Mouse (Mus musculus) forebrain, embryonic 11.5 days (tissue): Measurements from ENCODE around the gene Madd. TPM values are rescaled to one million over a fixed set of nuclear protein-coding genes. Genes with fewer than 3 reads are reported as not detected.

Experiments
- ATAC-seq: fragments of 200-750 bp; cut with Nextera tagmentation; replicated peaks from 2 replicates; pipeline ENCODE4 v1.8.0; 2017; ENCODE audit warnings: moderate TSS enrichment; ENCODE audit not compliant: low FRiP score
- DNase-seq: peaks from one replicate; pipeline ENCODE4 v3.0.0-alpha.2; 2017; ENCODE audit warnings: low spot score
- H3K27ac ChIP-seq: fragments of 300-500 bp; sonication (generic); 2 replicates; pipeline ENCODE4 v1.5.1; 2014; ENCODE audit warnings: low read depth, low read length
- H3K27me3 ChIP-seq: fragments of 300-500 bp; sonication (generic); 2 replicates; pipeline ENCODE4 v1.6.1; 2014; ENCODE audit warnings: mild to moderate bottlenecking, low read length, mixed read lengths; ENCODE audit not compliant: control insufficient read depth, insufficient read depth
- H3K36me3 ChIP-seq: fragments of 300-500 bp; sonication (generic); 2 replicates; pipeline ENCODE4 v1.6.1; 2014; ENCODE audit warnings: mild to moderate bottlenecking, low read length, moderate library complexity, mixed read lengths; ENCODE audit not compliant: control insufficient read depth, insufficient read depth
- H3K4me1 ChIP-seq: fragments of 300-500 bp; sonication (generic); replicated peaks from 2 replicates; pipeline ENCODE4 v1.6.1; 2014; ENCODE audit warnings: low read length, mixed read lengths; ENCODE audit not compliant: control insufficient read depth, insufficient read depth
- H3K4me2 ChIP-seq: fragments of 300-500 bp; sonication (generic); 2 replicates; pipeline ENCODE4 v1.6.1; 2014; ENCODE audit warnings: low read depth, mild to moderate bottlenecking, low read length, moderate library complexity, mixed read lengths; ENCODE audit not compliant: severe bottlenecking
- H3K4me3 ChIP-seq: fragments of 300-500 bp; sonication (generic); 2 replicates; pipeline ENCODE4 v1.5.1; 2014; ENCODE audit warnings: low read depth, low read length
- H3K9ac ChIP-seq: fragments of 300-500 bp; sonication (generic); 2 replicates; pipeline ENCODE4 v1.6.1; 2014; ENCODE audit warnings: low read length
- H3K9me3 ChIP-seq: fragments of 300-500 bp; sonication (generic); 2 replicates; pipeline ENCODE4 v1.6.1; 2016; ENCODE audit warnings: low read length, mixed read lengths; ENCODE audit not compliant: control insufficient read depth
- WGBS: fragments of 180-500 bp; shearing (Covaris S2); extraction: QIAGEN DNeasy Blood & Tissue Kit; methylation state at CpG from one replicate; pipeline ENCODE4 v1.1.7; 2014; 5-methylcytosine and 5-hydroxymethylcytosine counted together
- polyA plus RNA-seq: library from polyadenylated mRNA; unstranded; fragments of >200 nt; fragmentation: Nextera tagmentation; extraction: Ambion mirVana; gene quantifications from 2 replicates; pipeline ENCODE4 v1.2.1, GENCODE M21; 2014

Gene Madd
- polyA plus RNA-seq, 1 experiment from 2014 or later = 26.9 TPM

- Histone ChIP-seq H3K36me3 (no peaks in the 10 kb centered on the region), H3K9ac (no peak overlapping the region), H3K27me3 (no peaks in the 10 kb centered on the region), H3K4me1 (no peaks in the 10 kb centered on the region), H3K9me3 (no peaks in the 10 kb centered on the region), H3K27ac (no peak overlapping the region), H3K4me3 (no peak overlapping the region), H3K4me2 (no peak overlapping the region)
- 81% methylated on average over 5 of the region's 5 CpGs for WGBS
- ATAC-seq = no peak
- no peak for DNase-seq
Measured at GRCm38 (mm10) chr2:91128761-91129160, 54.9 kb downstream of the Madd start.

GRCm38 (mm10) chr2:91125101-91125500, 58.5 kb downstream of the Madd start:
- H3K4me2 ChIP-seq = no peak overlapping the region
- H3K27ac ChIP-seq = no peak overlapping the region
- no peak overlapping the region for H3K9ac ChIP-seq
- no peaks in the 10 kb centered on the region for H3K27me3 ChIP-seq
- ATAC-seq (no peak), DNase-seq (no peak)
- H3K9me3 ChIP-seq = no peaks in the 10 kb centered on the region
- H3K4me1 ChIP-seq = no peaks in the 10 kb centered on the region
- 91% methylated on average over 10 of the region's 10 CpGs for WGBS
- no peak overlapping the region for H3K4me3 ChIP-seq
- no peaks in the 10 kb centered on the region for H3K36me3 ChIP-seq

DNA sequence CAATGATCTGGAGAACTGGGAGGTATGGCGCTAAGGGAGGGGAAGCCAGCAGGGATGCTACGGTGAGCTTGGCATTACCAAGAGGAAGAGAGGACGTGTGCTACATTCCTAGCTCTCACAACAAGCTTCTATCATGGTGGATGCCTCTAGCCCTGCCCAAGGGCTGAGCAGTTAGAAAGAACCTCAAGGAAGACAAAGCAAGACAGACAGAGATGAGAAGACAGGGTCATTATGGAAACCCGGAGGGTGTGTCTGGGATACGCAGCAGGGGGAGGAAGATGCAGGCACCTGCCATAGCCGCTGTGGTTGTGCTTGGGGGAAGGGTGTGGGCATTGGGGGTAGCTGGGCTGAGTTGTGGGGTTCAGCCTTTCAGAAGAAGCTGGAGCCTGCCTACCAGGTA, 60.1 kb downstream of the Madd start:
- no peaks in the 10 kb centered on the region for H3K4me1 ChIP-seq
- DNase-seq = no peak
- 84% methylated on average over 6 of the region's 6 CpGs for WGBS
- no peak overlapping the region for H3K4me3 ChIP-seq
- no peaks in the 10 kb centered on the region for H3K27me3 ChIP-seq
- H3K9ac ChIP-seq = no peak overlapping the region
- no peak overlapping the region for H3K27ac ChIP-seq
- H3K36me3 ChIP-seq = no peaks in the 10 kb centered on the region
- H3K4me2 ChIP-seq = no peak overlapping the region
- H3K9me3 ChIP-seq = no peaks in the 10 kb centered on the region
- ATAC-seq = no peak

GRCm38 (mm10) chr2:91121497-91121896, 62.1 kb downstream of the Madd start:
- Histone ChIP-seq H3K36me3 (no peaks in the 10 kb centered on the region), H3K27me3 (no peaks in the 10 kb centered on the region), H3K9me3 (no peaks in the 10 kb centered on the region), H3K4me2 (no peak overlapping the region), H3K27ac (no peak overlapping the region), H3K9ac (no peak overlapping the region), H3K4me1 (no peaks in the 10 kb centered on the region), H3K4me3 (no peak overlapping the region)
- ATAC-seq (no peak), DNase-seq (no peak)
- WGBS = 68% methylated on average over 8 of the region's 8 CpGs

- no peak overlapping the region for H3K4me2 ChIP-seq
- 87% methylated on average over 6 of the region's 6 CpGs for WGBS
- H3K36me3 ChIP-seq = no peaks in the 10 kb centered on the region
Measured at GRCm38 (mm10) chr2:91121011-91121410, 62.6 kb downstream of the Madd start.

GRCm38 (mm10) chr2:91120261-91120671, 63.4 kb downstream of the Madd start:
- WGBS = 82% methylated on average over 6 of the region's 6 CpGs
- ATAC-seq (no peak), DNase-seq (no peak)

More at GRCm38 (mm10) chr2:91121011-91121410, 62.6 kb downstream of the Madd start:
- H3K4me1 ChIP-seq = no peaks in the 10 kb centered on the region
- no peak overlapping the region for H3K9ac ChIP-seq
- H3K4me3 ChIP-seq = no peak overlapping the region
- no peak overlapping the region for H3K27ac ChIP-seq
- H3K9me3 ChIP-seq = no peaks in the 10 kb centered on the region
- no peak for ATAC-seq
- no peaks in the 10 kb centered on the region for H3K27me3 ChIP-seq
- DNase-seq = no peak

GRCm38 (mm10) chr2:91119551-91119950, 64.1 kb downstream of the Madd start:
- H3K9me3 ChIP-seq = no peaks in the 10 kb centered on the region
- no peak for ATAC-seq
- 91% methylated on average over 6 of the region's 6 CpGs for WGBS

More at GRCm38 (mm10) chr2:91120261-91120671, 63.4 kb downstream of the Madd start:
- Histone ChIP-seq H3K4me3 (no peak overlapping the region), H3K27ac (no peak overlapping the region), H3K27me3 (no peaks in the 10 kb centered on the region; the same call in 1 of the 2 replicates), H3K4me1 (peaks cover 2% of the 10 kb centered on the region; the same call in 1 of the 2 replicates), H3K9ac (no peak overlapping the region), H3K4me2 (no peak overlapping the region), H3K9me3 (no peaks in the 10 kb centered on the region), H3K36me3 (no peaks in the 10 kb centered on the region)

GRCm38 (mm10) chr2:91119061-91119460, 64.6 kb downstream of the Madd start:
- no peak overlapping the region for H3K4me2 ChIP-seq
- WGBS = 91% methylated on average over 19 of the region's 19 CpGs
- no peak overlapping the region for H3K9ac ChIP-seq
- no peaks in the 10 kb centered on the region; the same call in 1 of the 2 replicates for H3K27me3 ChIP-seq
- no peak for ATAC-seq
- peaks cover 3% of the 10 kb centered on the region; the same call in 1 of the 2 replicates for H3K4me1 ChIP-seq
- H3K36me3 ChIP-seq = no peaks in the 10 kb centered on the region
- DNase-seq = no peak
- H3K9me3 ChIP-seq = no peaks in the 10 kb centered on the region
- no peak overlapping the region for H3K27ac ChIP-seq
- no peak overlapping the region for H3K4me3 ChIP-seq

More at GRCm38 (mm10) chr2:91119551-91119950, 64.1 kb downstream of the Madd start:
- Histone ChIP-seq H3K27me3 (no peaks in the 10 kb centered on the region; the same call in 1 of the 2 replicates), H3K36me3 (no peaks in the 10 kb centered on the region), H3K9ac (no peak overlapping the region), H3K4me1 (peaks cover 3% of the 10 kb centered on the region; the same call in 1 of the 2 replicates), H3K4me3 (no peak overlapping the region), H3K4me2 (no peak overlapping the region), H3K27ac (no peak overlapping the region)
- no peak for DNase-seq

GRCm38 (mm10) chr2:91118647-91119046, 65.0 kb downstream of the Madd start:
- Histone ChIP-seq H3K9ac (no peak overlapping the region), H3K4me1 (peaks cover 3% of the 10 kb centered on the region; the same call in 1 of the 2 replicates), H3K27me3 (no peaks in the 10 kb centered on the region; the same call in 1 of the 2 replicates), H3K27ac (no peak overlapping the region), H3K36me3 (no peaks in the 10 kb centered on the region), H3K4me3 (no peak overlapping the region), H3K4me2 (no peak overlapping the region), H3K9me3 (no peaks in the 10 kb centered on the region)
- 83% methylated on average over 1 of the region's 1 CpGs for WGBS
- no peak for DNase-seq
- ATAC-seq = no peak
